Mouse (Mus musculus) left cerebral cortex, adult 2 months (tissue): Measurements from ENCODE around the gene Fbll1. TPM values are rescaled to one million over a fixed set of nuclear protein-coding genes. Genes with fewer than 3 reads are reported as not detected.

Source experiments
- DNase-seq, 2 experiments: peaks; one replicate each; pipeline ENCODE4 v3.0.0; 2021 to 2022; ENCODE audit warnings: low spot score in 2 of 2, mixed read lengths in 1 of 2; ENCODE audit errors: extremely low spot score in 1 of 2
- H3K27ac ChIP-seq: fragments of 200-600 bp; 2 replicates; pipeline ENCODE4 v1.8.1; 2022
- H3K4me3 ChIP-seq: fragments of 200-600 bp; 2 replicates; pipeline ENCODE4 v1.8.1; 2022
- CTCF ChIP-seq: fragments of 200-600 bp; IDR thresholded peaks from 2 replicates; pipeline ENCODE4 v1.8.1; 2022; ENCODE audit warnings: antibody characterized with exemption, mild to moderate bottlenecking, moderate library complexity
- intact Hi-C: fragments of 180-260 bp; cut with DNase I; formaldehyde crosslinking; loops from one replicate; pipeline ENCODE4 v1.15.1; 2025
- total RNA-seq, 2 experiments: library from RNA; stranded (reverse); gene quantifications; 2 replicates each; pipeline ENCODE4 v1.2.3; 2021

The Fbll1 gene
- total RNA-seq, 2 experiments from 2014 or later = 41.4 to 42.3 TPM

GRCm38 (mm10) chr11:35780336-35780735 lies 18.3 kb downstream of the Fbll1 start:
- Histone ChIP-seq H3K27ac (no peak overlapping the region), H3K4me3 (no peak overlapping the region)
- DNase-seq = no peak
- intact Hi-C loops = no loop called here
- TF ChIP-seq CTCF = peak; percentile 41

GRCm38 (mm10) chr11:35776452-35776851 lies 22.2 kb downstream of the Fbll1 start:
- no peak for DNase-seq
- intact Hi-C loops = no loop called here
- no peak for TF ChIP-seq CTCF
- H3K4me3 ChIP-seq = no peak overlapping the region
- H3K27ac ChIP-seq = no peak overlapping the region

- no peak overlapping the region for H3K4me3 ChIP-seq
- no peak for TF ChIP-seq CTCF
- intact Hi-C loops = no loop called here
- no peak for DNase-seq
- no peak overlapping the region for H3K27ac ChIP-seq
Measured at GRCm38 (mm10) chr11:35775606-35776005, 23.1 kb downstream of the Fbll1 start.

- no peak for TF ChIP-seq CTCF
- Histone ChIP-seq H3K27ac (no peak overlapping the region), H3K4me3 (peak overlapping the region; percentile 98)
- DNase-seq = no peak
- intact Hi-C loops = no loop called here
Measured at GRCm38 (mm10) chr11:35770741-35771504, 27.8 kb downstream of the Fbll1 start.

- peak; percentile 66 to 68 for DNase-seq
- TF ChIP-seq CTCF = no peak
- intact Hi-C loops = loop anchor here (5.0 kb wide), 1 partner anchor 62 kb away; the partner anchor contains the start of gene Rars
- Histone ChIP-seq H3K27ac (peak overlapping the region; percentile 96), H3K4me3 (peak overlapping the region; percentile 98)
Measured at GRCm38 (mm10) chr11:35769746-35770437, 28.8 kb downstream of the Fbll1 start.

GRCm38 (mm10) chr11:35769188-35769745 lies 29.4 kb downstream of the Fbll1 start, which contains the start of gene Pank3:
Gene Pank3 (plus strand): TSS chr11:35769484.
- Histone ChIP-seq H3K27ac (peak within 1 kb of the TSS; percentile 96), H3K4me3 (peak within 1 kb of the TSS; percentile 98)
- no peak for TF ChIP-seq CTCF
- peak; percentile 95 to 97 for DNase-seq
- intact Hi-C loops = loop anchor here (5.0 kb wide), 1 partner anchor 63 kb away; the partner anchor contains the start of gene Rars

GRCm38 (mm10) chr11:35766845-35767244 lies 31.8 kb downstream of the Fbll1 start:
- intact Hi-C loops = loop anchor here (5.0 kb wide), 1 partner anchor 65 kb away; the partner anchor contains the start of gene Rars
- Histone ChIP-seq H3K27ac (no peak overlapping the region), H3K4me3 (no peak overlapping the region)
- DNase-seq = no peak
- TF ChIP-seq CTCF = no peak

GRCm38 (mm10) chr11:35760627-35761003 lies 38.1 kb downstream of the Fbll1 start:
- H3K4me3 ChIP-seq = no peak overlapping the region
- intact Hi-C loops = no loop called here
- no peak for TF ChIP-seq CTCF
- DNase-seq = no peak
- H3K27ac ChIP-seq = no peak overlapping the region

- intact Hi-C loops = no loop called here
- H3K27ac ChIP-seq = no peak overlapping the region
- no peak for TF ChIP-seq CTCF
- H3K4me3 ChIP-seq = no peak overlapping the region
- no peak for DNase-seq
Measured at GRCm38 (mm10) chr11:35760001-35760626, 38.6 kb downstream of the Fbll1 start.

- Histone ChIP-seq H3K4me3 (no peak overlapping the region), H3K27ac (no peak overlapping the region)
- intact Hi-C loops = no loop called here
- no peak for TF ChIP-seq CTCF
- no peak for DNase-seq
Measured at GRCm38 (mm10) chr11:35756411-35757303, 42.0 kb downstream of the Fbll1 start.

GRCm38 (mm10) chr11:35755546-35755945 lies 43.1 kb downstream of the Fbll1 start:
- intact Hi-C loops = no loop called here
- TF ChIP-seq CTCF = no peak
- no peak overlapping the region for H3K27ac ChIP-seq
- H3K4me3 ChIP-seq = no peak overlapping the region
- DNase-seq = no peak
